Mouse (Mus musculus) bone marrow macrophage, adult 2 months (primary cell): Measurements from ENCODE around the gene Ppox. TPM values are rescaled to one million over a fixed set of nuclear protein-coding genes. Genes with fewer than 3 reads are reported as not detected.

Source experiments
- H3K27ac ChIP-seq: 2 replicates; pipeline ENCODE4 v1.5.1; 2012; ENCODE audit warnings: low read depth, low read length; ENCODE audit not compliant: insufficient read depth
- H3K4me1 ChIP-seq: 2 replicates; pipeline ENCODE4 v1.6.1; 2012; ENCODE audit warnings: low read length; ENCODE audit not compliant: control insufficient read depth, insufficient read depth
- H3K4me3 ChIP-seq: 2 replicates; pipeline ENCODE4 v1.5.1; 2012; ENCODE audit warnings: mild to moderate bottlenecking, low read length, moderate library complexity; ENCODE audit not compliant: insufficient read depth
- CTCF ChIP-seq: IDR thresholded peaks from 2 replicates; pipeline ENCODE4 v1.5.1; 2012; ENCODE audit warnings: low read depth, mild to moderate bottlenecking, low read length, moderate library complexity
- POLR2A ChIP-seq: IDR thresholded peaks from 2 replicates; pipeline ENCODE4 v1.6.1; 2012; ENCODE audit warnings: mild to moderate bottlenecking, low read depth, low read length, borderline replicate concordance
- polyA plus RNA-seq: library from polyadenylated mRNA; stranded (reverse); fragments of >200 nt; gene quantifications from 2 replicates; pipeline ENCODE4 v1.2.4, GENCODE M21; 2012; ENCODE audit not compliant: missing spikeins, insufficient read depth, insufficient read length

The Ppox gene
- polyA plus RNA-seq, 1 experiment: 28.1 TPM

DNA sequence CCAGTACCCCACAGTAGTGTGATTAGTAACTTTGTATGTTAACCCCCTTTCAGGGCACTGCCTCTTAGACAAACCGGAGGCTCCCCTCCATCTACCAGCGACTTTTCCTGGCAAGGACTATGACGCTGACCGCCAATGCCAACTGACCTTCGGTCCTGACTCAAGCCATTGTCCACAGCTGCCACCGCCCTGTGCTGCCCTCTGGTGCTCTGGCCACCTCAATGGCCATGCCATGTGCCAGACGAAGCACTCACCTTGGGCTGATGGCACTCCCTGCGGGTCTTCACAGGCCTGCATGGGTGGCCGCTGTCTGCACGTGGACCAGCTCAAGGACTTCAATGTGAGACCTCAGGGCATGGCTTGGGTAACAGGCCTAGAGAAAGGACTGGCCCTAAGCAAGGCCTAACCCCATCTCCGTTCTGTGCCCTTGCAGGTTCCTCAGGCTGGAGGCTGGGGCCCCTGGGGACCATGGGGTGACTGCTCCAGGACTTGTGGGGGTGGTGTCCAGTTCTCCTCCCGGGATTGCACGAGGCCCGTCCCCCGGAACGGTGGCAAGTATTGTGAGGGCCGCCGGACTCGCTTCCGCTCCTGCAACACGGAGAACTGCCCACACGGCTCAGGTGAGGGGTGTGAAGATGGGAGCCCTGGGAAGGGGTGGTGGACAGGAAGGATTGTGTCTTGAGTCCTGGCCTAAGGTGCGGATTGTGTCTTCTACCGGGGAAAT, 24.7 kb downstream of the Ppox start:
- no peak overlapping the region for H3K4me3 ChIP-seq
- peaks cover 15% of the 10 kb centered on the region for H3K4me1 ChIP-seq

DNA sequence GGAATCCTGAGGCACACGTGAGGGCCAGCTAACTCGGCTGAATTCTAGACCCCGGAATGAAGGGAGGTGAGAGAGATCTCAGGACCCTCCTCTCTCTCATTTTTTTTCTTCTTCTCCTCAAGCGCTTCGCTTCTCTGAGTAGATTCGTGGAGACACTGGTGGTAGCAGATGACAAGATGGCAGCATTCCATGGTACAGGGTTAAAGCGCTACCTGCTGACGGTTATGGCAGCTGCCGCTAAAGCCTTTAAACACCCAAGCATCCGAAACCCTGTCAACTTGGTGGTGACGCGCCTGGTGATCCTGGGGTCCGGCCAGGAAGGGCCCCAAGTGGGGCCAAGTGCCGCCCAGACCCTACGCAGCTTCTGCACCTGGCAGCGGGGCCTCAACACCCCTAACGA, 28.6 kb downstream of the Ppox start:
- H3K4me3 ChIP-seq: no peak overlapping the region
- H3K4me1 ChIP-seq: peaks cover 30% of the 10 kb centered on the region
- TF ChIP-seq CTCF: no peak
- no peak overlapping the region for H3K27ac ChIP-seq

More for the DNA sequence above, 24.7 kb downstream of the Ppox start:
- H3K27ac ChIP-seq: no peak overlapping the region
- TF ChIP-seq CTCF (no peak), POLR2A (no peak)

DNA sequence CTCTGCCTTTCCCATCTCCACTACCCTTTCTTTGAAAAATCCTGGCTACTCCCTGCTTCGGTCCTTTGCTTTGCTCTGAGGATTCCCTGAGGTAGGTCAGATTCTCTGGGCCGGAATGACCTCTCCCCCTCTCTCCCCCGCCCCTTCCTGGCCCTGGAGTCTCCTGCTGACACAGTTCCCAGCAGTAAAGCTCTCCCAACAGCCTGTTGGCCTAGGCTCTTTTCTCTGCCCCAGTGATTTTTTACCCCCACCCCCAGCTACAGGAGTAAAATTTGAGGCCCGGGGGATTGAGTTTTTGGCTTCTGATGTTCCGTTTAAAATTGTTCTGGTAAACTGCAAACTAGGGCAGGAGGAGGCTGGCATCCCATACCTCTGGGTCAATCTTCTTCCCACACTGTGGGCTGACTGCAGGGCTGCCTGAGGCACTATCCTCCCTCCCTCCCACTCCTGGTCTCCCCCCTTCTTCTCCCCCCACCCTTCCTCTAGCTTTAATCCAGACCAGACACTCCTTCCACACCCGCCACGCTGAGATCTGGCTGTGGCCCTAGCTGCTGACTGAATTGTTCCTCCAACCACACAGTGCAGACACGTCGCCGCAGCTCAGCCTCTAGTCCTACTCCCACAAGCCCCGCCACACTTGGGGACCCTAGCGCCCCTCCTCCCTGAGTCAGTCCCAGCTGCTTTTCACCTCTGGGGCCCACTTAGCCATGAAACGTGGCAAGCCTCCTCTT, 29.2 kb downstream of the Ppox start:
- Histone ChIP-seq H3K4me1 (peaks cover 30% of the 10 kb centered on the region), H3K27ac (no peak overlapping the region), H3K4me3 (no peak overlapping the region)
- TF ChIP-seq POLR2A (no peak), CTCF (no peak)

DNA sequence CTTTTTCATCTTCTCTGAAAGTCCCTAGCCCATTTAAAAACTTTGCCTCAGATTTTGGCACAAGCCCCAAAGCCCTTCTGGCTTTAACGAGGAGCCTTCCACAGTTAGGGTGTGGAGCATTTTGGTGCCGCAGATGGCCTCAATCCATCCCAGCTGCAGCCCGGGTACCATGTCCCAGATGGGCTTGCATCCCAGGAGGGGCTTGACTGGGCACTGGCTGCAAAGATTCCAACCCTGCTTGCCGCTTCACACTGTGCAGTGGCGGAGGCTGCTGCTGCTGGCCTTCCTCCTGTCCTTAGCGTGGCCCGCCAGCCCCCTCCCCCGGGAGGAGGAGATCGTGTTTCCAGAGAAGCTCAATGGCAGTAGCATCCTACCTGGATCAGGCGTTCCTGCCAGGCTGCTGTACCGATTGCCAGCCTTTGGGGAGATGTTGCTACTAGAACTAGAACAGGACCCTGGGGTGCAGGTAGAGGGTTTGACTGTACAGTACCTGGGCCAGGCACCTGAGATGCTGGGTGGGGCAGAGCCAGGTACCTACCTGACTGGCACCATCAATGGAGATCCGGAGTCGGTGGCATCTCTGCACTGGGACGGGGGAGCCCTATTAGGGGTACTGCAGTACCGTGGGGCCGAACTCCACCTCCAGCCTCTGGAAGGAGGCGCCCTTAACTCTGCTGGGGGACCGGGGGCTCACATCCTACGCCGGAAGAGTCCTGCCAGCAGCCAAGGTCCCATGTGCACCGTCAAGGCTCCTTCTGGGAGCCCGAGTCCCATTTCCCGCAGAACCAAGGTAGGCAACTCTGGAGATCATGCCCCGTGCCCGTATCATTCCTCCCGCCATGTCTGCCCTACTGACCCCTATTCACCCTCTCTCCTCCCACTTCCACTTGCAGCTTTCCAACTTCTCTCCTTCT, 30.0 kb downstream of the Ppox start, which contains the start of gene Ndufs2:
Gene Ndufs2 (minus strand): TSS at position 709 of the 914 bp plus-strand sequence.
- Histone ChIP-seq H3K4me1 (peaks cover 34% of the 10 kb centered on the region), H3K27ac (no peak within 1 kb of the TSS), H3K4me3 (no peak within 1 kb of the TSS)
- TF ChIP-seq POLR2A (no peak), CTCF (no peak)

DNA sequence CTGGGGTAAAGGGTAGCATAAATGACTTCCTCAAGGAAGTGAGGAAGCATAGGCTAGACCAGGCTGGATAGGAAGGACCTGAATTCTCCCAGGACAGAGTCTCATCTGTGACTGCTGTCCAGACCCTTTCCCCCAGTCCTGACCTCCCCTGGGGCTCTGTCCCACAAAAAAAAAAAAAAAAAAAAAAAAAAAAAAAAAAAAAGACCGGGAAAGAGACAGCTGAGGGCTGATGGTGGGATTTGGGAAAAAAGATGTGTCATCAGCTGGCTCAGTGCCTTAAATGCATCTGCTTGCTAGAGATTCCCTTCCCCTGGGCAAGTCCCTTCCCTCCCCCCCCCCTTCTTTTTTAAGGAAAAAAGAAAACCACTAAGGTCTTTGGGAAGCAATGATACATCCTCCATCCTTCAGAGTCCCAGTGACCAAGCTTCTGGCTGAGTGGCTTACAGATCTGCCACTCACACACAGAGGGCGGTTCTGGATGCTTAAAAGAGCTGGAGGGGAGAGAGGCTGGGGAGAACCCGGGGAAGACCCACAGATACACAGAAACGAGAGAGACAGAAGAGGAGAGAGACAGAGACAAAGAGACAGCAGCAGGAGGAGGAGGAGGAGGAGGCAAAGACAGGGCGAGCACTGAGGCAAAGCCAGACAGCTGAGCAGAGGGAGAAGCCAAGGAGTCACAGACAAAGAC, 30.9 kb downstream of the Ppox start, which contains the start of gene Adamts4:
Gene Adamts4 (plus strand): TSS at position 509 of the 688 bp plus-strand sequence.
- Histone ChIP-seq H3K4me3 (no peak within 1 kb of the TSS), H3K27ac (no peak within 1 kb of the TSS), H3K4me1 (peaks cover 34% of the 10 kb centered on the region)
- TF ChIP-seq CTCF (no peak), POLR2A (no peak)

DNA sequence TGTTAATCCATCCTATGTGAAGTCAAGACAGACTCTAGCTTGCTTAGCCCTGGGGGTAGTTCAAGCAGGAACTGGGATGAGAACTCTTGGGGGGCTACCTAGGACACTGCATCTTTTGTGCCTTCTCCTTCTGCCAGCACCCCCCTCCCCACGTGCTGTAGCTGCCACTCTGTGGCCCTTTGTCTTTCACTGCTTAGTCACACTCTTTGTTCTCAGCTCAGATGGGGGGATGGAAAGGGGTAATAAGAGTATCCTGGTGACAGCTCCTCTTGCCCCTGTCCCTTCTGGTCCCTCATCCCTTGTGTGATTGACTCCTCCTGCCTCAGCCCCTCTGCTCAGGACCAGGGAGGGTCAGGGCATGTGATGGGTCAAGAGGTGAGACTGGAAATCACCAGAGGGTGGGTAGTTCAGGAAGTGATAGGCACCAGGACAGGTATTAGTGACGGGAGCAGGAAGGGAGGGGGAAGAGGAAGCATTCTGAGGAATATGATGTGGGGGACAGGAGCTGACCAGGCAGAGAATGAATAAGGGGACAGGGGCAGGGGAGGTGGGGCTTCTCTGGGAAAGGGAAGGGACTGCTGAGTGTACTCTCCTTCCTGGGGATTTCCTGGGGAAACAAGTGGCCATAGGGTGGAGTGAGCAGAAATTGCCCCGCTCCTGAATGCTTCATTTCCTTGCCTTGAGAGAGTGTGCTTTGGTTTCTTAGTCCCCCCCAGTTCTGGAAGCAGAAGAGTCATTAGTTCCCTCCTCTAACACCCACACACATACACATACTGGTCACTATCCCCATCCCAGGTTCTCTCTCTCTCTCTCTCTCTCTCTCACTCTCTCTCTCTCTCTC, 32.4 kb downstream of the Ppox start:
- Histone ChIP-seq H3K4me1 (peaks cover 34% of the 10 kb centered on the region), H3K27ac (no peak overlapping the region), H3K4me3 (no peak overlapping the region)
- TF ChIP-seq POLR2A (no peak), CTCF (no peak)

DNA sequence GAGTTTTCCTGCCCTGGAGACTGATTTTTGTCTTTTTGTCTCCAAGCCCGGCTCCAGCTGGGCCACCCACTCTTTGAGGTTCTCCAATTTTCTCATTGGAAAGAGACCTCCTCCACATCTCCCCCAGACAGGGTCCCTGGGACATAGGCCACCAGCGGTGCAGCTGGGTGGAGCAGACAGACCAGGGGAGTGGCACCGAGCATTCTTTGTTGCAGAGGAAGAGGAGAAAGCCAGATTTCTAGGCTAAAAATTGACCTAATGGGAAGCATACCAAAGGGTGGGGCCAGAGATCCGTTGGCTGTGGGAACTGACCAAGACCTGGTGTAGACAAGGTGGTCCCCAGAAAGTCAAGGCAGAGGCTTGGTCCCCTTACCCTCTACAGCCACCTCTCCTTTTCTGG, 33.1 kb downstream of the Ppox start:
- TF ChIP-seq POLR2A (no peak), CTCF (no peak)
- Histone ChIP-seq H3K27ac (peak overlapping the region; percentile 84), H3K4me3 (peak overlapping the region; percentile 57), H3K4me1 (peaks cover 34% of the 10 kb centered on the region)

DNA sequence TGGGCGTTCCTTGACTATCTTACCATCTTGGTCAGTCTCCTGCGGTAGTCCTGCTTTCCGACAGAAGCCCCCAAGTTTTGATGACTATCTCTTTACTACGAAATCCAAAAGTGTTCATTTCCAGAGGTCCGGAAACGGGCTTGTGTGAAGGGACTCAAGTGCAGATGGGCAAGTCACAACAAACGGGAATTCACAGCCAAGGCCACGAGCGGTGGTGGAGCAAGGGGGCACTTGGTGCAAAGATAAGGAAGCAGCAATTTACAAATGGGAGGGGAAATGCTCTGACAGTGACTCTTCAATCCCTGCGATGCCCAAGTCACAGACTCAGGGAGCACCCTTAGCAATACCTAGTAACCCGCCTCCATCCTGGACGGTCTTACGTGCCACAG, 33.5 kb downstream of the Ppox start:
- Histone ChIP-seq H3K4me1 (peaks cover 34% of the 10 kb centered on the region), H3K27ac (peak overlapping the region; percentile 84), H3K4me3 (peak overlapping the region; percentile 57)
- TF ChIP-seq CTCF (no peak), POLR2A (0 out of 2 replicates have a peak, but pooled peaks have one; percentile 8)
